Mouse (Mus musculus) hindbrain, embryonic 13.5 days (tissue): ENCODE data around the gene Cxcl5. TPM values are rescaled to one million over a fixed set of nuclear protein-coding genes. Genes with fewer than 3 reads are reported as not detected.

Experiments
- ATAC-seq: fragments of 200-750 bp; cut with Nextera tagmentation; 2 replicates; pipeline ENCODE4 v1.8.0; 2017; ENCODE audit warnings: moderate TSS enrichment; ENCODE audit not compliant: low FRiP score
- H3K27ac ChIP-seq: fragments of 300-500 bp; sonication (generic); 2 replicates; pipeline ENCODE4 v1.5.1; 2015; ENCODE audit warnings: inconsistent platforms, mild to moderate bottlenecking, moderate library complexity
- H3K27me3 ChIP-seq: fragments of 300-500 bp; sonication (generic); 2 replicates; pipeline ENCODE4 v1.6.1; 2015; ENCODE audit warnings: mild to moderate bottlenecking, inconsistent platforms
- H3K36me3 ChIP-seq: fragments of 300-500 bp; sonication (generic); 2 replicates; pipeline ENCODE4 v1.6.1; 2015; ENCODE audit warnings: mild to moderate bottlenecking, inconsistent platforms
- H3K4me1 ChIP-seq: fragments of 300-500 bp; sonication (generic); replicated peaks from 2 replicates; pipeline ENCODE4 v1.6.1; 2015; ENCODE audit warnings: inconsistent platforms
- H3K4me2 ChIP-seq: fragments of 300-500 bp; sonication (generic); 2 replicates; pipeline ENCODE4 v1.6.1; 2015; ENCODE audit warnings: inconsistent platforms, mild to moderate bottlenecking, moderate library complexity
- H3K4me3 ChIP-seq: fragments of 300-500 bp; sonication (generic); 2 replicates; pipeline ENCODE4 v1.5.1; 2015; ENCODE audit warnings: mild to moderate bottlenecking, inconsistent platforms
- H3K9ac ChIP-seq: fragments of 300-500 bp; sonication (generic); 2 replicates; pipeline ENCODE4 v1.6.1; 2015; ENCODE audit warnings: mild to moderate bottlenecking, inconsistent platforms
- H3K9me3 ChIP-seq: fragments of 300-500 bp; sonication (generic); 2 replicates; pipeline ENCODE4 v1.6.1; 2016; ENCODE audit warnings: inconsistent platforms
- WGBS: fragments of 180-500 bp; shearing (Covaris S2); methylation state at CpG from one replicate; pipeline ENCODE4 v1.1.7; 2015; 5-methylcytosine and 5-hydroxymethylcytosine counted together
- polyA plus RNA-seq: library from polyadenylated mRNA; unstranded; fragments of >200 nt; fragmentation: Nextera tagmentation; extraction: Ambion mirVana; gene quantifications from 2 replicates; pipeline ENCODE4 v1.2.1, GENCODE M21; 2015

Cxcl5 gene
- 0.14 and 0.17 TPM in 2 replicates for polyA plus RNA-seq

DNA sequence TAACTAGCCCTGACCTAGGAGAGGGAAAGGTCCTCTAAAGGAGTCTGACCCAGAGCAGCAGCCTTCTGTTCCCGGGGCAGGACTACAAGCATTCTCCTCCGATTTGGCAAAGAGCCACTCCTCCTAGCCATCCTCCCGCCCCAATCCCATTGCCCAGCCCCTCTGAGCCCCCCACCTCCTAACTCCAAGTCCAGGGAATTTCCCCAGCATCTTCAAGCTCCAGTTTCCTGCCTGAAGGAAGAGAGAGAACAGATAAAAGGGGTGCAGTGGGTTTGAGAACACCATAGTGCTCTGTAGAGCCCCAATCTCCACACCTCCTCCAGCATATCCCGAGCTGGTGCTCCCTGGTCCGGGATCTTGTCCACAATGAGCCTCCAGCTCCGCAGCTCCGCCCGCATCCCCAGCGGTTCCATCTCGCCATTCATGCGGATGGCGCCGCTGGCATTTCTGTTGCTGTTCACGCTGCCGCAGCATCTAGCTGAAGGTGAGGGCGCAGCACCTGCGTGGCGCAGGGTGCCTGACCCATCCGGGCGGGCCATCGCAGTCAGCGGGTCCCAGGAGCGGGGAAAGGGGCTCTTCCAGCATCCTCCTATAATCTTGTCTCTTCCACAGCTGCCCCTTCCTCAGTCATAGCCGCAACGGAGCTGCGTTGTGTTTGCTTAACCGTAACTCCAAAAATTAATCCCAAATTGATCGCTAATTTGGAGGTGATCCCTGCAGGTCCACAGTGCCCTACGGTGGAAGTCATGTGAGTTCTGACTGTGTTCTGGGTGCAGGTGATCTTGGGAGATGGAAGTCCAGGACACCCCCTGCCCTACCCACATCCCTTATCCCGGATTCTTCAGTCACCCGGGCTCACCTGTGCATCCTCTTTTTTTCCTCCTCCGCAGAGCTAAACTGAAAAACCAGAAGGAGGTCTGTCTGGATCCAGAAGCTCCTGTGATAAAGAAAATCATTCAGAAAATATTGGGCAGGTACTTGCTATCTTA, at the start of gene Cxcl5:
Gene Cxcl5 (plus strand): TSS at position 284 of the 989 bp plus-strand sequence.
- ATAC-seq = peak; percentile 82
- Histone ChIP-seq H3K36me3 (no peaks in the 10 kb centered on the region), H3K4me3 (peak within 1 kb of the TSS; percentile 53), H3K27ac (no peak within 1 kb of the TSS), H3K9me3 (no peaks in the 10 kb centered on the region), H3K9ac (peak within 1 kb of the TSS; percentile 82), H3K27me3 (peaks cover 32% of the 10 kb centered on the region), H3K4me1 (peaks cover 16% of the 10 kb centered on the region), H3K4me2 (peak within 1 kb of the TSS; percentile 88)
- 4% methylated on average over 32 of the region's 32 CpGs for WGBS

DNA sequence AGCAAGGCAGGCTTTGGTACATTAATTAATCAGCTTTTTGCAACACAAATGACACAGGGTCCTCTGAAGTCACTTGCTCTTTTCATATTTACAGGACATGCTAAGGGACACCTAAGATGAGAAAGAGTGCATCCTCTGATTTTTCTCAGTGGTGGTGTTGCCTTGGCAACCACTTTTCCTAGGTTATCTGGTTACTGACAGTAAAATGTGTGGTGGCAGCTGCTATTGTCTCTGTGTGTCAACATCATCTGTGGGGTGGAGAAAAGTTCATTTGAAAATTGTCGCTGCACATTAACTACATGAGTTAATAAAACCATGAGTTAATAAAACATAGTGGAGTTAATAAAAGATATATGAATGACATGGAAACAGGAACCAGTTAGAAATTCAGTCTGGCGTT, 47.8 kb upstream of the Cxcl5 start:
- Histone ChIP-seq H3K27ac (no peak overlapping the region), H3K9ac (no peak overlapping the region), H3K27me3 (no peaks in the 10 kb centered on the region), H3K4me1 (no peaks in the 10 kb centered on the region), H3K36me3 (no peaks in the 10 kb centered on the region), H3K4me3 (no peak overlapping the region), H3K4me2 (no peak overlapping the region), H3K9me3 (no peaks in the 10 kb centered on the region)
- WGBS = 71% methylated on average over 2 of the region's 2 CpGs
- ATAC-seq = no peak

DNA sequence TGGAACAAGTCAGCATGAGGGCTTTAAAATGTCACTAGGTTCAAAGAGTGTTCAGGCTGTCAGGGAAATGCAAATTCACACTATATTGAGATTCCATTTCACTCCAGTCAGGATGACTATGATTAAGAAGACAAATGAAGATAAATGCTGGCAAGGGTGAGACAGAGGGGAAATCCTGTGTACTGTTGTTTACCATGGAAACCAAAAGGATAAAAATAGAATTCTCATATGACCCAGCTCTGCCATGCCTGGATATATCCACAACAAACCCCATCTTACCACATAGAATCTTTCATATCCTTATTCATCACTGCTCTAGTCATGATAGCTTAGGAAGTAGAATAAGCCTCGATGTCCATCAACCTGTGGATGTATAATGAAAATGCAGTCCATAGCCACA, 41.2 kb upstream of the Cxcl5 start:
- Histone ChIP-seq H3K4me3 (no peak overlapping the region), H3K27ac (no peak overlapping the region), H3K4me1 (no peaks in the 10 kb centered on the region), H3K9ac (no peak overlapping the region), H3K27me3 (no peaks in the 10 kb centered on the region), H3K4me2 (no peak overlapping the region), H3K36me3 (no peaks in the 10 kb centered on the region), H3K9me3 (no peaks in the 10 kb centered on the region)
- 80% methylated on average over 1 of the region's 1 CpGs for WGBS
- ATAC-seq = peak; percentile 32; the same call in 1 of the 2 replicates

DNA sequence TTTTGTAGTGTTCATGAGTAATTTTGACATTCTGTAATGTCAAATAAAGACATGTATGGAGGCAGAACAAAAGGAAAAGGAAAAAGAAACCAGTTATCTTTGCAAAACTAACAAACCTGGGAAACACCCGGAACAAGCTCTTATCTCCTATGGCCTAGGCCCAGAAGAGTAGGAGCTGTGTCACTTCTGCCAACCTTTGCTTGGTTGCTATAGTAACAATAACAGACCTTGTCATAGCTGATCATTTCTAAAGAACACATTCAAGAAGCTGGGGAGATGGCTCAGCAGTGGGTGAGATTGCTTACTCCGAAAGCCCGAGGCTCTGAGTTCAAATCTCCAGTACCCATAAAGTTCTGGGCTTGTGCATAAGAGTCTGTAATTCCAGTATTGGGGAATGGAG, 36.5 kb upstream of the Cxcl5 start:
- WGBS = 93% methylated on average over 3 of the region's 3 CpGs
- H3K9me3 ChIP-seq = peaks cover 3% of the 10 kb centered on the region; the same call in 1 of the 2 replicates
- no peak overlapping the region for H3K4me2 ChIP-seq
- no peak overlapping the region for H3K4me3 ChIP-seq
- no peak overlapping the region for H3K27ac ChIP-seq
- no peaks in the 10 kb centered on the region for H3K36me3 ChIP-seq
- no peaks in the 10 kb centered on the region for H3K27me3 ChIP-seq
- H3K4me1 ChIP-seq = no peaks in the 10 kb centered on the region
- no peak overlapping the region for H3K9ac ChIP-seq
- ATAC-seq = no peak

DNA sequence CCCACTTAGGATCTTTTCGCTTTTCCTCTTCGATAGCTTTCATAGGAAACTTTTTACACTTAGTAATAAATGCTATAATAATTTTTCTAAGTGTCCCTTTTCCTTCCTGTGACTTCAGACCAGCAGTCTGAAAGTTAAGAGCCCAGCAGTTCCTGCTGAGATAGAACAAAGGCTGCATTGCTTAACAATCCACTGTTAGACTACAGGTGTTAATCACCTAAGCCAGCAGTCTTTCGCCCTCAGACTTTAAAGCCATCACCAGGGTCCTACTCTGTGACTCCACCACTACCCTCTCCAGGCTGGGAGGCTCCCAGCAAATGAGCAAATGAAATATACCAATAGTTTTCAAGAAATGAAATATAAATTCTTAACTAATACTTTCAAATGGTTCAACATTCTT, 30.9 kb upstream of the Cxcl5 start:
- 73% methylated on average over 3 of the region's 3 CpGs for WGBS
- Histone ChIP-seq H3K9me3 (peaks cover 3% of the 10 kb centered on the region; the same call in 1 of the 2 replicates), H3K4me3 (no peak overlapping the region), H3K27ac (no peak overlapping the region), H3K9ac (no peak overlapping the region), H3K27me3 (no peaks in the 10 kb centered on the region), H3K4me1 (no peaks in the 10 kb centered on the region), H3K36me3 (no peaks in the 10 kb centered on the region), H3K4me2 (no peak overlapping the region)
- no peak for ATAC-seq

DNA sequence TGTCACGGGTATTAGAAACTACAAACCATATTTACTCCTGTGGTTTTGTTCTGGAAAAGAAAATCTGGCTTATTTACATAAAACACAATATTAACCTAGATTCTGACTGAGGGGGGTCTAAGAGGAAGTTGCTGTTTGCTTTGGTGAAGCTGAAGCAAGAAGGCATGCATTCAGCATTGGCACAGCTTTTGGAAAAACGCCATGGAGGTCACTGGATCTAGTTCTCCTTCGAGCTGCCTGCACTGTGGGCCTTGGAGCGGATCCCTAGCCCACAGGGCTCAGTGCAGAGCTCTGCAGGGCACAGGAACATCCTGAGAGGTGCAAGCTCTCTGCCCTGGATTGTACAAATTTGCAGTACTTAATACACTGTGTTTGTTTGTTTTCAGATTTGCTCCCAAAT, 27.7 kb upstream of the Cxcl5 start:
- no peak overlapping the region for H3K9ac ChIP-seq
- no peaks in the 10 kb centered on the region for H3K36me3 ChIP-seq
- H3K9me3 ChIP-seq = peaks cover 3% of the 10 kb centered on the region; the same call in 1 of the 2 replicates
- H3K4me3 ChIP-seq = no peak overlapping the region
- no peak overlapping the region for H3K4me2 ChIP-seq
- no peak for ATAC-seq
- no peaks in the 10 kb centered on the region for H3K27me3 ChIP-seq
- WGBS = 85% methylated on average over 4 of the region's 4 CpGs
- no peaks in the 10 kb centered on the region for H3K4me1 ChIP-seq
- H3K27ac ChIP-seq = no peak overlapping the region

DNA sequence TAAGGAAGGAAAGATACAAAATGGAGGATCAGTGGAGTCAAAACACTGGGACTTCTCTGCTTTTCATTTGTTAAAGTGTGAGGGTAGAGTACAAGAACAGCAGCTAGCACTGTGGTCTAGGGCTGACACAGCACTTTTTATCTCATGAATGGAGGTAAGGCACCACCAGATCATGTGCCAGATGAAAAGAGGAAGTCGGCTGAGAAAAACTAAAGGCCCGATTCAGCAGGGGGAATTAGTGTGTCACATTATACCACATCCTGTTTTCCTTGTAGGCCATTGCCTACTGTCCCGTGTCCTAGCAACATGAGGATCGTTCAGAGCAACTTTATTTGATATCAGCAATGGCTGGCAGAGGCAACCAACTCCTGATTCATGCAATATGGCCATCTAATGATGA, 17.1 kb upstream of the Cxcl5 start:
- H3K27me3 ChIP-seq = no peaks in the 10 kb centered on the region
- H3K9me3 ChIP-seq = no peaks in the 10 kb centered on the region
- H3K4me2 ChIP-seq = no peak overlapping the region
- H3K4me3 ChIP-seq = no peak overlapping the region
- no peak for ATAC-seq
- H3K9ac ChIP-seq = no peak overlapping the region
- no peaks in the 10 kb centered on the region for H3K4me1 ChIP-seq
- no peak overlapping the region for H3K27ac ChIP-seq
- H3K36me3 ChIP-seq = no peaks in the 10 kb centered on the region
- WGBS = 72% methylated on average over 4 of the region's 4 CpGs

DNA sequence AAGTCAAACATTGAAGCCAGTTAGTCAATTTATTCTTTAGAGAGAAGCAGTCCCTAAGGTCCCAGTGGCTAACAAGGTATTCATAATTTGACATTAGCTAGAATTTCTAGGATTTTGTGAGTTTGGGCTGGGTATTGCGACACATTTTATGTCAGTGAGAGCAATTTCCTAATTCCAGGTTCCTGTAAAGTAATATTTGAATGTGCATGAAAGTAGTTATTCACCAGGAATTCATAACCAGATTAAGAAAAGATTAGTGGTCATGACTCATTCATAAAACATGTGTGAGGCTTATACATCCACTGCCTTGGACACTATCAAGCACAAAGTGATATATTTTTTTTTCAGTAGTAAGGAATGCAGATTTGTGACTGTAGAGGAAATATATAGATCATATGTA, 5.2 kb upstream of the Cxcl5 start:
- H3K9me3 ChIP-seq = no peaks in the 10 kb centered on the region

DNA sequence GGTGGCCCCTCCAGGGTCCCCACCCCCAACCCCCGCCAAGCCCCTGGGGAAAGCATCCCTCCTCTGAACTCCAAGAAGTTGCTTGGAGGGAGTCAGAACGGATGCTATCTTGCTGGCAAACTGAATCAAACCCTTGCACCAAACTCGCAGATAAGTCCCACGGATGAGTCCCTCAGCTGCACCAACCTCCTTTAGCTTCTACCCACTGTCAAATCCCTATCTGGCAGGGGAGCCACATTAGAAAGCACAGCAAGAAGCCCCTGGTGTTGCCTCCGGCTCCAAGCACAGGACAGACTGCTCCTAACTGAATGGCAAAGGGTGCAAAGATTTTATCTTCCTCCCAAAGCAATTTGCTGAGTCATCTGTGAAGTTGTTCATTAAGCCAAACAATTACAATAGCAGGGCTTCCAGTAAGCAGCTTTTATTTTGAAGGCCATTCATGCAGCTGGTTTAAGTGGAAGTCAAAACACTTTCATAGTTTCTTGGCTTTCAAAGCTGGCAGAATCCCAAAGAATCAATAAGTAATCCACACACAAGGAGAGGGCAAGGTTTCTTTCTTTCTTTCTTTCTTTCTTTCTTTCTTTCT, 1.0 kb upstream of the Cxcl5 start:
- WGBS = 48% methylated on average over 5 of the region's 5 CpGs
- Histone ChIP-seq H3K4me3 (no peak overlapping the region), H3K4me2 (no peak overlapping the region), H3K36me3 (no peaks in the 10 kb centered on the region), H3K4me1 (peaks cover 16% of the 10 kb centered on the region), H3K9me3 (no peaks in the 10 kb centered on the region), H3K27me3 (peaks cover 32% of the 10 kb centered on the region), H3K9ac (no peak overlapping the region), H3K27ac (no peak overlapping the region)
- ATAC-seq = no peak

More for the DNA sequence above, 5.2 kb upstream of the Cxcl5 start:
- Histone ChIP-seq H3K36me3 (no peaks in the 10 kb centered on the region), H3K4me1 (peaks cover 10% of the 10 kb centered on the region), H3K27me3 (peaks cover 12% of the 10 kb centered on the region; the same call in 1 of the 2 replicates), H3K27ac (no peak overlapping the region), H3K4me2 (no peak overlapping the region), H3K4me3 (no peak overlapping the region), H3K9ac (no peak overlapping the region)
- ATAC-seq = no peak
- 95% methylated on average over 1 of the region's 1 CpGs for WGBS

DNA sequence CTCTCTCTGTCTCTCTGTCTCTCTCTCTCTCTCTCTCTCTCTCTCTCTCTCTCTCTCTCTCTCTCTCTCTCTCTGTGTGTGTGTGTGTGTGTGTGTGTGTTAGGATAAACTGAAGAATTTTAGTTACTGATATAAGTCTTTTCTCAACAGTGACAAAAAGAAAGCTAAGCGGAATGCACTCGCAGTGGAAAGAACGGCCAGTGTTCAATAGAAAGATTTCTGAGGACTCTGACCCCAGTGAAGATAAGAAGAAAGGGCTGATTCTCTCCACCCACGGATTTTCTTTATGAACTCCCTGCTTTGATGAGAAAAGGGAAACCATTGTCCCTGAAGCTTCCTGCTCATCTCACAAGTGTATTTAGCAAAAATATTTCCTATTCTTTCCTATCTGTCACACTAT, 1.1 kb downstream of the Cxcl5 start:
- Histone ChIP-seq H3K9ac (no peak overlapping the region), H3K4me1 (peaks cover 16% of the 10 kb centered on the region), H3K4me2 (no peak overlapping the region), H3K27me3 (peaks cover 32% of the 10 kb centered on the region), H3K36me3 (no peaks in the 10 kb centered on the region), H3K27ac (no peak overlapping the region), H3K9me3 (no peaks in the 10 kb centered on the region), H3K4me3 (no peak overlapping the region)
- no peak for ATAC-seq
- WGBS = 53% methylated on average over 4 of the region's 4 CpGs

DNA sequence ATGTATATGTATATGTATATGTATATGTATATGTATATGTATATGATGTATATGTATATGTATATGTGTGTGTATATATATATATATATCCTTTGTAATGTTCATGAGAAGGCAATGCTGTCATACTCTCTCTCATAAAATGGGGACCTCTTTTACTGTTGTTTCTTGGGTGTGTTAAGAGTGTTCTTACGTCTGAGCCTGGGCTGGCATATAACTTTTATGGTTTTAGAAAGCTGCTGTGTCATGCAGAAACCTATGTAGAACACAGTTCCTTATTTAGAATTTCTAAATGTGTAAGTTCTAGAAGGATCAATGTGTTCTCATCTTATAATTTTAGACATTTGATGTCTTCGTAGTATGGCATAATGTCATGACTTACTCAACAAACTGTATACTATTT, 1.7 kb downstream of the Cxcl5 start:
- Histone ChIP-seq H3K9me3 (no peaks in the 10 kb centered on the region), H3K9ac (no peak overlapping the region), H3K36me3 (no peaks in the 10 kb centered on the region), H3K4me3 (no peak overlapping the region), H3K4me2 (no peak overlapping the region), H3K27me3 (peaks cover 32% of the 10 kb centered on the region), H3K4me1 (peaks cover 16% of the 10 kb centered on the region), H3K27ac (no peak overlapping the region)
- ATAC-seq = no peak
- 97% methylated on average over 2 of the region's 2 CpGs for WGBS

DNA sequence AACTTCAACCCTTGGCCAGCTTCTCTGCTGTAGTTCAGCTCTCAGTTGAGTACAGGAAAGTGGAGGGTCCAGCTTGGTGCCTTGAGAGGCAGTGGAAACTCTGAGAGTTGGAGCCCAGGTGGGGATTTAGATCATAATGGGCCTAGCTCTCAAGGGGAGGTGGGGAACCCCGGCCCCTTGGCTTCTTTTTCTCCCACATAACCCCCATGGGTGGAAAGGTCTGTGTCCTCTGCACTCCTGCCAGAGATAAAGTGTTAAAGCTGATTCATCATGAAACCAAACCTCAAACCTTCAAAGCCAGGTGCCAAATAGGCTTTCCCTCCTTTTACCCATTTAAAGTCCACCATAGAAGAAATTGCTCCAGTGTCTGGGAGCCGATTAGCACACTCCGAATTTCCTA, 2.7 kb downstream of the Cxcl5 start:
- Histone ChIP-seq H3K4me3 (no peak overlapping the region), H3K27me3 (peaks cover 32% of the 10 kb centered on the region), H3K36me3 (no peaks in the 10 kb centered on the region), H3K4me2 (no peak overlapping the region), H3K4me1 (peaks cover 16% of the 10 kb centered on the region), H3K9me3 (no peaks in the 10 kb centered on the region), H3K9ac (no peak overlapping the region), H3K27ac (no peak overlapping the region)
- WGBS = 86% methylated on average over 3 of the region's 3 CpGs
- no peak for ATAC-seq
